Mouse (Mus musculus) embryonic facial prominence, embryonic 13.5 days (tissue): ENCODE measurements around the gene Cpt1a. TPM values are rescaled to one million over a fixed set of nuclear protein-coding genes. Genes with fewer than 3 reads are reported as not detected.

Source experiments
- ATAC-seq: fragments of 200-750 bp; cut with Nextera tagmentation; 2 replicates; pipeline ENCODE4 v1.8.0; 2017; ENCODE audit warnings: low read depth; ENCODE audit not compliant: insufficient number of reproducible peaks, insufficient read depth, low FRiP score, low TSS enrichment
- H3K27ac ChIP-seq: fragments of 300-500 bp; sonication (generic); 2 replicates; pipeline ENCODE4 v1.5.1; 2015; ENCODE audit warnings: moderate library complexity, mild to moderate bottlenecking, inconsistent platforms
- H3K27me3 ChIP-seq: fragments of 300-500 bp; sonication (generic); 2 replicates; pipeline ENCODE4 v1.6.1; 2015; ENCODE audit warnings: mild to moderate bottlenecking, inconsistent platforms
- H3K36me3 ChIP-seq: fragments of 300-500 bp; sonication (generic); 2 replicates; pipeline ENCODE4 v1.6.1; 2015; ENCODE audit warnings: mild to moderate bottlenecking, inconsistent platforms
- H3K4me1 ChIP-seq: fragments of 300-500 bp; sonication (generic); 2 replicates; pipeline ENCODE4 v1.6.1; 2015; ENCODE audit warnings: inconsistent platforms
- H3K4me2 ChIP-seq: fragments of 300-500 bp; sonication (generic); 2 replicates; pipeline ENCODE4 v1.6.1; 2015; ENCODE audit warnings: moderate library complexity, mild to moderate bottlenecking, inconsistent platforms
- H3K4me3 ChIP-seq: fragments of 300-500 bp; sonication (generic); 2 replicates; pipeline ENCODE4 v1.5.1; 2015; ENCODE audit warnings: mild to moderate bottlenecking, inconsistent platforms
- H3K9ac ChIP-seq: fragments of 300-500 bp; sonication (generic); 2 replicates; pipeline ENCODE4 v1.6.1; 2015; ENCODE audit warnings: mild to moderate bottlenecking, inconsistent platforms
- H3K9me3 ChIP-seq: fragments of 300-500 bp; sonication (generic); 2 replicates; pipeline ENCODE4 v1.6.1; 2016; ENCODE audit warnings: inconsistent platforms
- WGBS: fragments of 180-500 bp; shearing (Covaris S2); methylation state at CpG from one replicate; pipeline ENCODE4 v1.1.7; 2015; ENCODE audit warnings: mixed read lengths; 5-methylcytosine and 5-hydroxymethylcytosine counted together
- polyA plus RNA-seq: library from polyadenylated mRNA; unstranded; fragments of >200 nt; fragmentation: Nextera tagmentation; extraction: Ambion mirVana; gene quantifications from 2 replicates; pipeline ENCODE4 v1.2.1, GENCODE M21; 2015

Gene Cpt1a
- 14.4 and 16.7 TPM in 2 replicates for polyA plus RNA-seq

GRCm38 (mm10) chr19:3322261-3322969 lies at the start of gene Cpt1a:
Gene Cpt1a, plus strand, starts transcription at chr19:3322334.
- 3% methylated on average over 26 of the region's 26 CpGs for WGBS
- Histone ChIP-seq H3K4me1 (peaks cover 35% of the 10 kb centered on the region), H3K9me3 (no peaks in the 10 kb centered on the region), H3K27me3 (peaks cover 39% of the 10 kb centered on the region), H3K4me3 (peak within 1 kb of the TSS; percentile 61), H3K27ac (no peak within 1 kb of the TSS), H3K36me3 (no peaks in the 10 kb centered on the region), H3K4me2 (peak within 1 kb of the TSS; percentile 98), H3K9ac (peak within 1 kb of the TSS; percentile 72)
- no peak for ATAC-seq

GRCm38 (mm10) chr19:3273331-3273730 lies 48.8 kb upstream of the Cpt1a start:
- peaks cover 97% of the 10 kb centered on the region for H3K36me3 ChIP-seq
- H3K27me3 ChIP-seq, result no peaks in the 10 kb centered on the region
- no peak overlapping the region for H3K9ac ChIP-seq
- H3K27ac ChIP-seq, result no peak overlapping the region
- H3K4me3 ChIP-seq, result no peak overlapping the region
- no peak for ATAC-seq
- 94% methylated on average over 9 of the region's 9 CpGs for WGBS
- H3K4me2 ChIP-seq, result no peak overlapping the region
- H3K9me3 ChIP-seq, result no peaks in the 10 kb centered on the region
- no peaks in the 10 kb centered on the region for H3K4me1 ChIP-seq

- Histone ChIP-seq H3K9ac (no peak overlapping the region), H3K4me1 (no peaks in the 10 kb centered on the region), H3K4me3 (no peak overlapping the region), H3K4me2 (no peak overlapping the region), H3K27ac (no peak overlapping the region), H3K27me3 (no peaks in the 10 kb centered on the region), H3K9me3 (no peaks in the 10 kb centered on the region), H3K36me3 (peaks cover 87% of the 10 kb centered on the region)
- WGBS, result 90% methylated on average over 3 of the region's 3 CpGs
- ATAC-seq, result no peak
Observed at GRCm38 (mm10) chr19:3275744-3276365, 46.3 kb upstream of the Cpt1a start.

- Histone ChIP-seq H3K4me1 (peaks cover 14% of the 10 kb centered on the region), H3K4me2 (peak overlapping the region; percentile 65), H3K36me3 (peaks cover 54% of the 10 kb centered on the region), H3K27ac (no peak overlapping the region), H3K9me3 (no peaks in the 10 kb centered on the region), H3K9ac (peak overlapping the region; percentile 79), H3K4me3 (peak overlapping the region; percentile 87), H3K27me3 (no peaks in the 10 kb centered on the region)
- ATAC-seq, result no peak
- WGBS, result 63% methylated on average over 4 of the region's 4 CpGs
Observed at GRCm38 (mm10) chr19:3281886-3282285, 40.2 kb upstream of the Cpt1a start.

- WGBS, result under 1% methylated on average over 49 of the region's 49 CpGs
- Histone ChIP-seq H3K9ac (peak within 1 kb of the TSS; percentile 79), H3K4me2 (peak within 1 kb of the TSS; percentile 65), H3K27me3 (no peaks in the 10 kb centered on the region), H3K9me3 (no peaks in the 10 kb centered on the region), H3K27ac (peak within 1 kb of the TSS; percentile 55), H3K36me3 (peaks cover 54% of the 10 kb centered on the region), H3K4me1 (peaks cover 14% of the 10 kb centered on the region), H3K4me3 (peak within 1 kb of the TSS; percentile 87)
- peak; percentile 88 for ATAC-seq
Observed at GRCm38 (mm10) chr19:3282572-3283467, 39.3 kb upstream of the Cpt1a start, which contains the start of the genes Mrpl21 and Ighmbp2. Gene Mrpl21, plus strand, starts transcription at chr19:3282901. Gene Ighmbp2, minus strand, starts transcription at chr19:3283017.

GRCm38 (mm10) chr19:3289006-3289405 lies 33.1 kb upstream of the Cpt1a start:
- H3K27ac ChIP-seq, result no peak overlapping the region
- H3K27me3 ChIP-seq, result no peaks in the 10 kb centered on the region
- no peaks in the 10 kb centered on the region for H3K9me3 ChIP-seq
- H3K4me3 ChIP-seq, result no peak overlapping the region
- H3K4me2 ChIP-seq, result no peak overlapping the region
- H3K4me1 ChIP-seq, result no peaks in the 10 kb centered on the region; the same call in 1 of the 2 replicates
- H3K9ac ChIP-seq, result no peak overlapping the region
- peaks cover 69% of the 10 kb centered on the region for H3K36me3 ChIP-seq
- 96% methylated on average over 1 of the region's 1 CpGs for WGBS
- no peak for ATAC-seq

- Histone ChIP-seq H3K27ac (no peak overlapping the region), H3K27me3 (no peaks in the 10 kb centered on the region), H3K9me3 (no peaks in the 10 kb centered on the region), H3K36me3 (peaks cover 50% of the 10 kb centered on the region), H3K4me2 (no peak overlapping the region), H3K4me3 (no peak overlapping the region), H3K4me1 (no peaks in the 10 kb centered on the region), H3K9ac (no peak overlapping the region)
- ATAC-seq, result no peak
- whole genome bisulfite sequencing, result 80% methylated on average over 2 of the region's 2 CpGs
Observed at GRCm38 (mm10) chr19:3292028-3292427, 30.1 kb upstream of the Cpt1a start.

GRCm38 (mm10) chr19:3292993-3293392 lies 29.1 kb upstream of the Cpt1a start:
- Histone ChIP-seq H3K4me3 (no peak overlapping the region), H3K27ac (no peak overlapping the region), H3K4me2 (no peak overlapping the region), H3K36me3 (peaks cover 41% of the 10 kb centered on the region), H3K4me1 (no peaks in the 10 kb centered on the region), H3K27me3 (no peaks in the 10 kb centered on the region), H3K9ac (no peak overlapping the region), H3K9me3 (no peaks in the 10 kb centered on the region)
- no peak for ATAC-seq
- WGBS, result 92% methylated on average over 1 of the region's 1 CpGs

- no peak overlapping the region for H3K4me3 ChIP-seq
- no peak overlapping the region for H3K27ac ChIP-seq
- peaks cover 28% of the 10 kb centered on the region for H3K36me3 ChIP-seq
- no peaks in the 10 kb centered on the region for H3K4me1 ChIP-seq
- ATAC-seq, result no peak
- H3K4me2 ChIP-seq, result no peak overlapping the region
- H3K27me3 ChIP-seq, result no peaks in the 10 kb centered on the region
- 86% methylated on average over 6 of the region's 6 CpGs for WGBS
- no peaks in the 10 kb centered on the region for H3K9me3 ChIP-seq
- H3K9ac ChIP-seq, result no peak overlapping the region
Observed at GRCm38 (mm10) chr19:3295245-3295644, 26.9 kb upstream of the Cpt1a start.

- no peaks in the 10 kb centered on the region for H3K4me1 ChIP-seq
- H3K9me3 ChIP-seq, result no peaks in the 10 kb centered on the region
- H3K27ac ChIP-seq, result no peak overlapping the region
- peaks cover 12% of the 10 kb centered on the region; the same call in 1 of the 2 replicates for H3K36me3 ChIP-seq
- H3K4me2 ChIP-seq, result no peak overlapping the region
- no peaks in the 10 kb centered on the region for H3K27me3 ChIP-seq
- no peak overlapping the region for H3K9ac ChIP-seq
- no peak overlapping the region for H3K4me3 ChIP-seq
- ATAC-seq, result no peak
Observed at GRCm38 (mm10) chr19:3297034-3297433, 25.1 kb upstream of the Cpt1a start.

GRCm38 (mm10) chr19:3297775-3298174 lies 24.4 kb upstream of the Cpt1a start:
- Histone ChIP-seq H3K4me3 (no peak overlapping the region), H3K27ac (no peak overlapping the region), H3K9me3 (no peaks in the 10 kb centered on the region), H3K27me3 (no peaks in the 10 kb centered on the region), H3K9ac (no peak overlapping the region), H3K36me3 (peaks cover 9% of the 10 kb centered on the region; the same call in 1 of the 2 replicates), H3K4me1 (no peaks in the 10 kb centered on the region), H3K4me2 (no peak overlapping the region)
- 84% methylated on average over 7 of the region's 7 CpGs for WGBS
- no peak for ATAC-seq
